In genomic region chr6:140766365-140766764, GRCm38 (mm10) we compare ENCODE assay signal across 10 mouse cellular contexts. TPM values are rescaled to one million over a fixed set of nuclear protein-coding genes. Genes with fewer than 3 reads are reported as not detected.
A peak's percentile ranks its signal among the peaks of the same experiment; 100 is the strongest.
DNase-seq lines count a peak whose midpoint lies in the region; ATAC-seq and TF ChIP-seq lines count a peak whose summit lies in the region.
"Had no signal": no experiment of that assay in that cellular context is flagged by ENCODE, and none has a peak within 500 bp of the region (broad histone marks: within the 10 kb centered on the region; RNA-seq: fewer than 3 reads in every experiment).

No protein-coding gene starts in this region.

- H3K9me3 ChIP-seq in lung, postnatal 0 days (ENCODE audit: low read length): no peaks in the 10 kb centered on the region

- H3K27me3 ChIP-seq in thymus, adult 2 months (ENCODE audit: control insufficient read depth, insufficient read depth, low read length): no peaks in the 10 kb centered on the region
- no peaks in the 10 kb centered on the region for H3K27me3 ChIP-seq in lung, postnatal 0 days (replicated peaks; ENCODE audit: insufficient read depth, low read length)

- no peak overlapping the region for H3K9ac ChIP-seq in lung, postnatal 0 days (replicated peaks; ENCODE audit: low read depth)

- no peak overlapping the region for H3K4me3 ChIP-seq in thymus, adult 2 months (ENCODE audit: control insufficient read depth, insufficient read depth, low read length)
- no peak overlapping the region for H3K4me3 ChIP-seq in lung, postnatal 0 days (ENCODE audit: low read depth, low read length)

- no peak for TF ChIP-seq POLR2A in thymus, adult 2 months (IDR thresholded peaks at IDR 0.05; ENCODE audit: control insufficient read depth, extremely low read depth, insufficient read depth, low read length, poor library complexity)

- H3K4me2 ChIP-seq in lung, postnatal 0 days (replicated peaks; ENCODE audit: low read depth, low read length): peak overlapping the region; percentile 22; the same call in 1 of the 2 replicates

- no peak overlapping the region for H3K27ac ChIP-seq in thymus, adult 2 months (ENCODE audit: control insufficient read depth, insufficient read depth, low read length)
- H3K27ac ChIP-seq in lung, postnatal 0 days (ENCODE audit: low read length): no peak overlapping the region

- no peak for TF ChIP-seq CTCF in thymus, adult 2 months (IDR thresholded peaks at IDR 0.05; ENCODE audit: borderline replicate concordance, control insufficient read depth, extremely low read depth, insufficient read depth, low read length, poor library complexity)
- peak; percentile 80 for TF ChIP-seq CTCF in lung, postnatal 0 days (IDR thresholded peaks at IDR 0.05)

- no peaks in the 10 kb centered on the region for H3K36me3 ChIP-seq in thymus, adult 2 months (ENCODE audit: control insufficient read depth, insufficient read depth, low read length)
- no peaks in the 10 kb centered on the region for H3K36me3 ChIP-seq in lung, postnatal 0 days (ENCODE audit: insufficient read depth, low read length)

- peak; percentile 16 for DNase-seq in gastrocnemius, postnatal 10 days
- no peak for DNase-seq in gastrocnemius, adult 8-10 months (ENCODE audit: low spot score in 2 of 2)
- peak; percentile 24 for DNase-seq in thymus, adult 2 months
- no peak for DNase-seq in thymus, postnatal 36 days
- peak; percentile 65 for DNase-seq in cerebellum, adult 9-10 months
- DNase-seq in hindlimb bud, embryonic 11.5 days (ENCODE audit: extremely low spot score, low read depth, low spot score): peak; percentile 12
- DNase-seq in lung, postnatal 0 days (ENCODE audit: low spot score): peak; percentile 83
- peak; percentile 31 for DNase-seq in telencephalon, adult 2 months (ENCODE audit: low read depth, low spot score)

- TF ChIP-seq EP300 in lung, postnatal 0 days (IDR thresholded peaks at IDR 0.05): no peak

- H3K4me1 ChIP-seq in thymus, adult 2 months (replicated peaks; ENCODE audit: control insufficient read depth, insufficient read depth, low read length): no peaks in the 10 kb centered on the region; the same call in 1 of the 2 replicates
- H3K4me1 ChIP-seq in lung, postnatal 0 days (ENCODE audit: insufficient read depth, low read depth, low read length): no peaks in the 10 kb centered on the region

- ATAC-seq in lung, postnatal 0 days: peak; percentile 41; the same call in 1 of the 2 replicates

- WGBS in thymus, adult 2 months: 27% methylated on average over 9 of the region's 9 CpGs
- 22% methylated on average over 9 of the region's 9 CpGs for WGBS in lung, postnatal 0 days

RNA-seq across cellular contexts. Expression of gene Gm11077, which starts 37.3 kb away (rescaled TPM):
- total RNA-seq in gastrocnemius, postnatal 10 days (2021): not detected
- not detected for total RNA-seq in gastrocnemius, adult 8-10 months (2022)
- polyA plus RNA-seq in thymus, adult 2 months (2012; rRNA removed): not detected in 2 replicates
- polyA plus RNA-seq in lung, postnatal 0 days (2015; fragmentation: Nextera tagmentation; extraction: Ambion mirVana): not detected in 2 replicates
- total RNA-seq: adrenal gland, adult 18-20 months; layer of hippocampus, postnatal 25 days had no signal

Comparison
In these comparisons a context has a peak if more than half of its experiments do, and no peak if none do; other contexts are left out.
1. DNase-seq: peak in gastrocnemius, postnatal 10 days (single experiment), thymus, adult 2 months (single experiment), cerebellum, adult 9-10 months (single experiment), hindlimb bud, embryonic 11.5 days (single experiment), lung, postnatal 0 days (single experiment) and telencephalon, adult 2 months (single experiment); none in gastrocnemius, adult 8-10 months (0 of 2) and thymus, postnatal 36 days (0 of 2).